Mouse (Mus musculus): ENCODE data around the gene Cpt1c. TPM values are rescaled to one million over a fixed set of nuclear protein-coding genes. Genes with fewer than 3 reads are reported as not detected.

The Cpt1c gene
- polyA plus RNA-seq, 1 experiment from 2014 or later: 58.1 TPM

DNA sequence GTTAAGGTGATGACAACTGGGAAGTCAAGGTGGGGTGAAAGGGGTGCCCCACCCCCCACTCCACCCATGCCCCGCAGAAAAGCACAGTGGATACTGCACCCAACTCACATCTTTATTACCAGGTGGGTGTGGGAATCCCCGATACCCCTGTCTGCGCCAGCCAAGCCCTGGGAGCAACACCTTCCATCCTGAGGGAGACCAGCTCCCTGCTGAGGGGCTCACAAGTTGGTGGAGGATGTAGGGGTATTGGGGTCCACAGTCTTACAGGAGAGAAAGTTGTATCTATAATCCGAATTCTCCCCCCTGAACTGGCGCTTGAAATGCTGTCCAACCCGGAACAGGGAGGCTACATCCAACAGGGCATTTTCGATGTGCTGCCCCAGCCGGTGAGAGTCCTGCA lies 15.4 kb downstream of the Cpt1c start:
- Histone ChIP-seq H3K27ac (replicated peaks) (no peak overlapping the region), H3K36me3 (peaks cover 37% of the 10 kb centered on the region), H3K27me3 (no peaks in the 10 kb centered on the region), H3K4me1 (replicated peaks) (0 out of 2 replicates have a peak, but pooled peaks cover 5% of the 10 kb centered on the region), H3K4me2 (no peak overlapping the region), H3K9me3 (no peaks in the 10 kb centered on the region), H3K4me3 (no peak overlapping the region), H3K9ac (no peak overlapping the region)
- no peak for ATAC-seq (ENCODE audit: low FRiP score, low read depth)
- 89% methylated on average over 8 of the region's 8 CpGs for WGBS

DNA sequence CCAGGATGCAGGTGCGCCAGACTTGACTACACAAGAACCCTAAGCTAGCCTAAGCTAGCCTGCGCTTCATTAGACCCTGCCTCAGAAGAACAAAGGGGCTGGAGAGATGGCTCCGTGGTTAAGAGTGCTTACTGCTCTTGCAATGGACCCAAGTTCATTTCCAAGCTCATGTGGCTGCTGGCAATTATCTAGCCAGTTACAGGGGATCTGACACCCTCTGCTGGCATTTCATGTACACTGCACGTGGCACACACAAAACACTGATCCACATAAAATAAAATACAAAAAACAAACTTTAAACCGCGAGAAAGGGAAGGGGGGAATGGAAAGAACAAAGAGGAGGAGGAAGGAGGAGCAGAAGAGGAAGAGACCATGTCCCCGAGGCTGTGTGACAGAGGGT lies 16.4 kb downstream of the Cpt1c start:
- Histone ChIP-seq H3K36me3 (peaks cover 31% of the 10 kb centered on the region), H3K9me3 (no peaks in the 10 kb centered on the region), H3K9ac (no peak overlapping the region), H3K4me2 (no peak overlapping the region), H3K27me3 (no peaks in the 10 kb centered on the region), H3K27ac (replicated peaks) (no peak overlapping the region), H3K4me1 (replicated peaks) (peaks cover 8% of the 10 kb centered on the region), H3K4me3 (no peak overlapping the region)
- WGBS: 60% methylated on average over 7 of the region's 7 CpGs
- no peak for ATAC-seq (ENCODE audit: low FRiP score, low read depth)

DNA sequence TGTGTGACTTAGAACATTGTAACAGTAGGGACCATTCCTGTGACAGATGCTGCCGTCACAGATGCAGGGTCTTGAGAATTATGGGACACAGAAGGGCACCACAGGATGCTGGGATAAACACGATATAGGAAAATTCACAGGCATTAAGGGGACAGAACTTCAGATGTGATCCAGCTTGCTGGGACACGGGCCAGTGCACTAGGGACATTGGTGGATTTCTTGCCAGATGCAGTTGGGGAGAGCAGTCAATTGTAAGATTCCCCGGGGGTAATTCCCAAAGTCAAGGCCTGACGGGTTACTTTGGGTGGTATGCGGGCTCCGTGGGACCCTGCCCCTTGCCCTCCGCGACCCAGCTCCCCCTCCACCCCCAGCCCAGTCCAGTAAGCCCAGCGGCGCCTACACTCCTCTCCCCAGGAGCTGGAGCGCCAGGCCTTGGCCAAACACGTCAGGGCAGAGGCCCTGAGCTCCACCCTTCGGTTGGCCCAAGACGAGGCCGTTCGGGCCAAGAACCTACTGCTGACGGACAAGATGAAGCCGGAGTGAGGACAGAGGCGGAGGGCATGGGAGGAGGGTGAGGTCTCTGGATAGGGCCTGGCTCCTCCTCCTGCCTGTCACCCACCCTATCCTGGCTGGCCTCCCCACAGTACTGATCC lies 17.3 kb downstream of the Cpt1c start:
- Histone ChIP-seq H3K4me3 (no peak overlapping the region), H3K4me1 (replicated peaks) (peaks cover 17% of the 10 kb centered on the region), H3K9ac (no peak overlapping the region), H3K9me3 (no peaks in the 10 kb centered on the region), H3K36me3 (peaks cover 24% of the 10 kb centered on the region), H3K4me2 (no peak overlapping the region), H3K27me3 (0 out of 2 replicates have a peak, but pooled peaks cover under 1% of the 10 kb centered on the region), H3K27ac (replicated peaks) (no peak overlapping the region)
- 69% methylated on average over 20 of the region's 20 CpGs for WGBS
- no peak for ATAC-seq (ENCODE audit: low FRiP score, low read depth)

DNA sequence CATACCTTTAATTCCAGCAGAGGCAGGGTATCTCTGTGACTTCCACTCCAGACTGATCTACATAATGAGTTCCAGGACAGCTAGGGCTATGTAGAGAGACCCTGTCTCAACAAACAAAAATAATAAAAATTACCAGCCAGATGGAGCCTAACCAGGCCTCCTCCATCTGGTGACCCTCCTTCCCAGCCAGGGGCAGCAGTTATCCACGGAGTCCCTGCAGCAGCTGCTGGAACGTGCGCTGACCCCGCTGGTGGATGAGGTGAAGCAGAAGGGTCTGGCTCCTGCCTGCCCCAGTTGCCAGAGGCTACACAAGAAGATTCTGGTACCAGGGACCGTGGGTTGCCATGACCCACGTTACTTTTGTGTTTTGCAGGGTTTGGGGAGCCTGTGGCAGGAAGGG lies 18.4 kb downstream of the Cpt1c start:
- peaks cover 10% of the 10 kb centered on the region for H3K27me3 ChIP-seq
- no peak overlapping the region for H3K9ac ChIP-seq
- H3K27ac ChIP-seq (replicated peaks): no peak overlapping the region
- no peaks in the 10 kb centered on the region for H3K9me3 ChIP-seq
- peaks cover 25% of the 10 kb centered on the region for H3K4me1 ChIP-seq (replicated peaks)
- H3K4me3 ChIP-seq: no peak overlapping the region
- ATAC-seq (ENCODE audit: low FRiP score, low read depth): no peak
- 56% methylated on average over 6 of the region's 6 CpGs for WGBS
- H3K36me3 ChIP-seq: peaks cover 18% of the 10 kb centered on the region
- no peak overlapping the region for H3K4me2 ChIP-seq

DNA sequence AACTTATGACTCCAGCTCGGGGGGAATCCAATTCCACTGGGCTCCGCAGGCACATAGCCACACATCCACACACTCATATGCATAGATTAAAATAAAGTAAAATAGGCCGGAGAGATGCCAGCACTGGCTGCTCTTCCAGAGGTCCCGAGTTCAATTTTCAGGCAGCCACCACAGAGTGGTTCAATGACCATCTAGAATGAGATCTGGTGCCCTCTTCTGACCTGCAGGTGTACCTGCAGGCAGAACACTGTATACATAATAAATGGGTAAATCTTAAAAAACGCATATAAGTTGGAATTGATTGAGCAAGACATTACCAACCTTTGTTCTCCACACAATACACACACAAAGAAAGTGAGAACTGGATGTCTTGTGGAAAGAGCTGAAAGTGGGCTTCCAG lies 19.0 kb downstream of the Cpt1c start:
- H3K36me3 ChIP-seq: peaks cover 12% of the 10 kb centered on the region
- H3K27me3 ChIP-seq: peaks cover 16% of the 10 kb centered on the region
- H3K4me3 ChIP-seq: no peak overlapping the region
- peaks cover 25% of the 10 kb centered on the region for H3K4me1 ChIP-seq (replicated peaks)
- no peak overlapping the region for H3K9ac ChIP-seq
- H3K9me3 ChIP-seq: no peaks in the 10 kb centered on the region
- H3K27ac ChIP-seq (replicated peaks): no peak overlapping the region
- 55% methylated on average over 5 of the region's 5 CpGs for WGBS
- ATAC-seq (ENCODE audit: low FRiP score, low read depth): no peak
- no peak overlapping the region for H3K4me2 ChIP-seq

DNA sequence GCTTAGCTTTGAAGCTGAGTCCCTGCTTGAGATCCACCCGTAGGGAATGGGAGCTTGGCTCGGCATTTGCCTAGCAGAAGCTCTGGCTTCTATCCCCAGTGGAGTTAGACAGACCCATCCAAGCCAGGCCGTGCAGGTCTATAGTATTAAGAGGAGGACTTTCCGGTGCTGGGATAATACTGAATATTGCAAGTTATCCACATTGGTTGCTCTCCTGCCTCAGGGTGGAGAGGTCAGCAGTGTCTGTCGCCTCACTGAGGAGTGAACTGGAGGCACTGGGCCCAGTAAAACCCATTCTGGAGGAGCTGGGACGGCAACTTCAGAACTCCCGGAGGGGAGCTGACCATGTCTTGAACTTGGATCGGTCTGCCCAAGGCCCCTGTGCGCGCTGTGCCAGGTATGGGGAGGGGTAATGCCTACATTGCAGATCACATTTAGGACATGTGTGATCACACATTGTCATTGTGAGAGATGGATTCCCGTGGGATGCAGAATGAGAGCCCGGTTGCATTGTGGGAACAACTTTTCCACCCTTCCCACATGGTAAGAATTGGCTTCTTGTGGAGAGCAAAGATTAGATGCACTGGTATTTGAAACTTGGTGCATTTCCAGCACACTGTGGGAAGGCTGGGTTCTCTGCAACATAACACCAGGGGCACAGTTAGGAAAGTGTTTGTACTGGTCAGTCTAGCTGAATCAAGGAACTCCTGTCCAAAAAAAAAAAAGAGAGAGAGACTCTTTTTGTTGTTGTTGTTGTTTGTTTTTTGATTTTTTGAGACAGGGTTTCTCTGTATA lies 20.4 kb downstream of the Cpt1c start:
- Histone ChIP-seq H3K9me3 (no peaks in the 10 kb centered on the region), H3K36me3 (peaks cover 7% of the 10 kb centered on the region; the same call in 1 of the 2 replicates), H3K4me3 (no peak overlapping the region), H3K4me2 (no peak overlapping the region), H3K4me1 (replicated peaks) (peaks cover 25% of the 10 kb centered on the region), H3K9ac (no peak overlapping the region), H3K27me3 (peaks cover 25% of the 10 kb centered on the region), H3K27ac (replicated peaks) (no peak overlapping the region)
- ATAC-seq (ENCODE audit: low FRiP score, low read depth): no peak
- WGBS: 79% methylated on average over 12 of the region's 12 CpGs

DNA sequence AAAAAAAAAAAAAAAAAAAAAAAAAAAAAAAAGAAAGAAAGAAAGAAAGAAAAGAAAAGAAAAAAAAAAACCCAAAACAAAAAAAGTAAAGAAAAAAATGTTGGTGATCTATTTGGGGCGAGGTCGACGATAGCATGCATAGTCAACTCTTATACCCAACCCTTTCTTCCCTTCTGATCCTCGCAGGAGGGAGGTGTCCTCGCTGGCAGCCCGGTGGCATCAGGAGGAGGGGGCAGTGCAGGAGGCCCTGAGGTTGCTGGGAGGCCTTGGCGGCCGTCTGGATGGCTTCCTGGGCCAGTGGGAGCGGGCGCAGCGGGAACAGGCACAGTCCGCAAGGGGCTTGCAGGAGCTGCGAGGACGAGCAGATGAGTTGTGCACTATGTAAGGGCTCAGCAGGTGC lies 21.1 kb downstream of the Cpt1c start:
- H3K9me3 ChIP-seq: no peaks in the 10 kb centered on the region
- H3K36me3 ChIP-seq: no peaks in the 10 kb centered on the region
- peaks cover 25% of the 10 kb centered on the region for H3K4me1 ChIP-seq (replicated peaks)
- no peak for ATAC-seq (ENCODE audit: low FRiP score, low read depth)
- H3K9ac ChIP-seq: no peak overlapping the region
- WGBS: 61% methylated on average over 14 of the region's 14 CpGs
- H3K4me2 ChIP-seq: no peak overlapping the region
- H3K4me3 ChIP-seq: no peak overlapping the region
- H3K27me3 ChIP-seq: peaks cover 25% of the 10 kb centered on the region
- H3K27ac ChIP-seq (replicated peaks): no peak overlapping the region

DNA sequence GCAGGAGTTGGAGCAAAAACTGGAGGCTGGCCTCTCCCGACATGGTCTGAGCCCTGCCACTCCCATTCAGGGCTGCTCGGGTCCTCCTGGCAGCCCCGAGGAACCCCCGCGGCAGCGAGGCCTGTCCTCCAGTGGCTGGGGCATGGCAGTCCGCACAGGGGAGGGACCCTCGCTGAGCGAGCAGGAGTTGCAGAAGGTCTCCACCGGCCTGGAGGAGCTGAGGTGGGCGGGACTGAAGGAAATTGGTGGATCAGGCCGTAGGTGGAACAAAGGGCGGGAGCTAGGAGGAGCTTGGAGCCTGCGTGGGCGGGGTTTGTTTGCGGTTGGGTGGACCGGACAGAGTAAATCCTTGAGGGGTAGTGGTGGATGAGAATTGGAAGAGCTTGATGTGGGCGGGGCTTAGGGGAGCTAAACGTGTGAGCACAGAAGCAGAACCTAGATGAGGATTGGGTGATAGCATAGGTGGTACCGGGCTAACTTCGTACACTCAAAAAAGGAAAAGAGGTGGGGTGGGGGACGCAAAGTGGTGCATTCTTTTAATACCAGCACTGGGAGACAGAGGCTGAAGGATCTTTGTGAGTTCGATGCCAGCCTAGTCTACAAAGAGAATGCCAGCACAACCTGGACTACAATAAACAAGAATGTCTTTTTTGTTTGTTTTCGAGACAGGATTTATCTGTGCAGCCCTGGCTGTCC lies 21.9 kb downstream of the Cpt1c start:
- peak overlapping the region; percentile 50 for H3K9ac ChIP-seq
- peak overlapping the region; percentile 19; the same call in 1 of the 2 replicates for H3K27ac ChIP-seq (replicated peaks)
- peak overlapping the region; percentile 46 for H3K4me3 ChIP-seq
- no peaks in the 10 kb centered on the region for H3K36me3 ChIP-seq
- 8% methylated on average over 24 of the region's 24 CpGs for WGBS
- ATAC-seq (ENCODE audit: low FRiP score, low read depth): peak; percentile 91
- peaks cover 25% of the 10 kb centered on the region for H3K27me3 ChIP-seq
- peaks cover 25% of the 10 kb centered on the region for H3K4me1 ChIP-seq (replicated peaks)
- H3K4me2 ChIP-seq: peak overlapping the region; percentile 76
- no peaks in the 10 kb centered on the region for H3K9me3 ChIP-seq

DNA sequence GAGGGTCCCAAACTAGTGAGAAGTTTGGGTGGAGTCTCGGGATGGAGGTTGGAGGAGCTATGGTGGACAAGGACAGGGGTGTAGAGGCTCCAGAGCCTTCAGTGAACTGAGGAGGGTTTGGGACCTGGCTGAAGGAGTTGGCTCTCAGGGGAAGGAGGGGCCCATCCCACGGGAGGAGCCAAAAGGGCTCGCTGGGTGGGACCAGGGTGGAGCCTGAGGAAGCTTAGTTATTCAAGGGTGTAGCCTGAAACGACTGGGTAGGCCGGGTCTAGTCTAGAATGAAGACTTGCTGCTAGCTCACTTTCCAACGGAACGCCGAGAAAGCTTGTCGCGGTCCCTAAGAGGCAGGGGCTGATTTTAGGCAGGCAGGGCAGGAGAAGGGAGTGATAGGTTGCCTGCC lies 22.7 kb downstream of the Cpt1c start:
- H3K4me1 ChIP-seq (replicated peaks): peaks cover 21% of the 10 kb centered on the region
- peak overlapping the region; percentile 19; the same call in 1 of the 2 replicates for H3K27ac ChIP-seq (replicated peaks)
- H3K9ac ChIP-seq: peak overlapping the region; percentile 50; the same call in 1 of the 2 replicates
- H3K4me2 ChIP-seq: peak overlapping the region; percentile 76
- peak overlapping the region; percentile 46 for H3K4me3 ChIP-seq
- no peaks in the 10 kb centered on the region for H3K9me3 ChIP-seq
- WGBS: 0% methylated on average over 10 of the region's 10 CpGs
- peaks cover 25% of the 10 kb centered on the region for H3K27me3 ChIP-seq
- ATAC-seq (ENCODE audit: low FRiP score, low read depth): peak; percentile 27; the same call in 1 of the 2 replicates
- no peaks in the 10 kb centered on the region for H3K36me3 ChIP-seq

DNA sequence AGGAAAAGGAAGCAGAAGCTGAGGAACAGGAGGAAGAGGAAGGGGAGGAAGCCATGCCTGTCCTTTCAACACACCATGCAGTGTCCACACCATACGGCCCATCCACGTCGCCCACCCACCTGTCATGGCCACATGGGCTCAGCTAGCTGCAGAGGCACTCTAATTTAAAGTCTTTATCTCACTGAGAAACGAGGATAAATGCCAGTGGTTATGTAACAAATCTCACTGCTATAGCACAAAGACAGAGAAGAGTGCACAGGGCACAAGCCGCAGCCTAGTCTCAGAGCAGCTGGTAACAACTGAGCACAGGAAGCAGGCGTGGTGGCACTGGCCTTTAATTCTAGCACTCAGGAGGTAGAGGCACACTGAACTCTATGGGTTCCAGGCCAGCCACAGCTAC lies 24.7 kb downstream of the Cpt1c start:
- ATAC-seq (ENCODE audit: low FRiP score, low read depth): no peak
- H3K4me2 ChIP-seq: no peak overlapping the region
- no peak overlapping the region for H3K4me3 ChIP-seq
- no peak overlapping the region for H3K27ac ChIP-seq (replicated peaks)
- no peaks in the 10 kb centered on the region for H3K36me3 ChIP-seq
- 79% methylated on average over 6 of the region's 6 CpGs for WGBS
- H3K27me3 ChIP-seq: peaks cover 25% of the 10 kb centered on the region
- peaks cover 21% of the 10 kb centered on the region for H3K4me1 ChIP-seq (replicated peaks)
- no peak overlapping the region for H3K9ac ChIP-seq
- no peaks in the 10 kb centered on the region for H3K9me3 ChIP-seq

DNA sequence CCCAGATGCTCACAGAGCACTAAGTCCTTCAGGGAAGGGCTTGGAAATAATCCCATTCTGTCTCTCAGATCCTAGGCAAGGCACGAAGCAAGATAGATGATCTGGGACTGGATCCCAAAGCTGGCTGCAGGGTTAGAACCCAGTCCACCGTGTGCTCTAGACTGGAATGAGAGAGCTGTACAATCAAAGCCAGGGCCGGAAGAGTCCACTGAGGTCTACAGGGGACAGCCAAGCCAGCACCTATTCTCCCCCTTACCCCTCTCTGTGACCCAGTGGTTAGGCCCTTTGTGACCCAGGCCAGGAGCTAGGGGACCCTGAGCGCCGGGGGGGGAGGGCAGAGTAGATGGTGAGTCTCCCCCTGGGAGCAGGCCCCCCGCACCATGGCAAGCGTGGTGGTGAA lies 31.7 kb downstream of the Cpt1c start, which contains the start of gene Tsks:
Gene Tsks (plus strand): TSS at position 301 of the 400 bp plus-strand sequence.
- no peak within 1 kb of the TSS for H3K27ac ChIP-seq (replicated peaks)
- no peaks in the 10 kb centered on the region for H3K36me3 ChIP-seq
- H3K4me3 ChIP-seq: no peak within 1 kb of the TSS
- H3K27me3 ChIP-seq: no peaks in the 10 kb centered on the region
- H3K9ac ChIP-seq: no peak within 1 kb of the TSS
- H3K9me3 ChIP-seq: no peaks in the 10 kb centered on the region
- ATAC-seq (ENCODE audit: low FRiP score, low read depth): no peak
- H3K4me1 ChIP-seq (replicated peaks): no peaks in the 10 kb centered on the region
- H3K4me2 ChIP-seq: no peak within 1 kb of the TSS
- 72% methylated on average over 7 of the region's 7 CpGs for WGBS

DNA sequence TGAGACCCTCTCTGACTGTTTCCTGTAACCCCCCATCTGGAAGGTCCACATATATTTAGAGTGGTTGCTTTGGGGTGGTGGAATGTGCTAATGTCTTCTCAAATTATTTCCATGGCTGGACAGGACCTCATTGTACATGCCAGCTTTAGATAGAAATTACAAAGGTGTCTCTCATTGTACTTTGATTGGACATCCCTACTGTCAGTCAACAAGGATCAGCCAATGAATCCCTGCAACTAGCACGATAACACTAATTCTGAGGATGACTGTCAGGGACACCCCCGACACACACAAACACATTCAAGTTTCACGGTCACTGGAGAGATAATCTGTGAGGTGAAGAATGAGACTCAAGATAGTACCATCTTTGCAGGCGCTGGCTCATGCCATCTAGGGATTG lies 36.0 kb downstream of the Cpt1c start:
- Histone ChIP-seq H3K27ac (replicated peaks) (no peak overlapping the region), H3K36me3 (no peaks in the 10 kb centered on the region), H3K4me2 (no peak overlapping the region), H3K4me3 (no peak overlapping the region), H3K27me3 (no peaks in the 10 kb centered on the region), H3K4me1 (replicated peaks) (no peaks in the 10 kb centered on the region), H3K9ac (no peak overlapping the region), H3K9me3 (no peaks in the 10 kb centered on the region)
- 93% methylated on average over 4 of the region's 4 CpGs for WGBS
- no peak for ATAC-seq (ENCODE audit: low FRiP score, low read depth)

Data from hindbrain, embryonic 15.5 days (tissue).